In genomic region chr4:101080016-101080415, GRCm38 (mm10) we compare ENCODE assay signal across 30 mouse cellular contexts. TPM values are rescaled to one million over a fixed set of nuclear protein-coding genes. Genes with fewer than 3 reads are reported as not detected.
"Had no signal": no experiment of that assay in that cellular context is flagged by ENCODE, and none has a peak within 500 bp of the region (broad histone marks: within the 10 kb centered on the region; RNA-seq: fewer than 3 reads in every experiment).

No protein-coding gene starts in this region.

- ATAC-seq: hindbrain, embryonic 16.5 days had no signal

- H3K4me3 ChIP-seq: kidney, embryonic 15.5 days; layer of hippocampus, adult 2 months; limb, embryonic 10.5 days; limb, embryonic 13.5 days; lung, embryonic 15.5 days; megakaryocyte, embryonic 14.5 days had no signal

- H3K4me1 ChIP-seq: megakaryocyte, embryonic 14.5 days had no signal

- H3K27ac ChIP-seq: kidney, embryonic 15.5 days; layer of hippocampus, adult 2 months; limb, embryonic 10.5 days; limb, embryonic 13.5 days; lung, embryonic 15.5 days had no signal

- H3K4me2 ChIP-seq: kidney, embryonic 15.5 days; limb, embryonic 13.5 days; lung, embryonic 15.5 days; midbrain, embryonic 11.5 days had no signal

- H3K9me3 ChIP-seq: kidney, embryonic 15.5 days; limb, embryonic 10.5 days; limb, embryonic 13.5 days; lung, embryonic 15.5 days; megakaryocyte, embryonic 14.5 days had no signal

- H3K27me3 ChIP-seq: limb, embryonic 13.5 days; lung, embryonic 15.5 days; megakaryocyte, embryonic 14.5 days had no signal

- H3K36me3 ChIP-seq: kidney, embryonic 15.5 days; limb, embryonic 10.5 days; limb, embryonic 13.5 days; lung, embryonic 15.5 days had no signal

- DNase-seq: kidney, adult 11 months; kidney, adult 8-10 months; kidney, postnatal 10 days; kidney, postnatal 4 days; layer of hippocampus, adult 9-11 months; layer of hippocampus, postnatal 36 days; lung, adult 18-20 months; lung, postnatal 10 days; lung, postnatal 36 days; midbrain, embryonic 14.5 days; thymus, adult 18-20 months; thymus, postnatal 36 days had no signal

- H3K9ac ChIP-seq: kidney, embryonic 15.5 days; limb, embryonic 13.5 days; lung, embryonic 15.5 days had no signal

RNA-seq across cellular contexts. Expression of gene Gm10577, which starts 59.5 kb away (rescaled TPM):
- total RNA-seq: layer of hippocampus, adult 2 months; layer of hippocampus, postnatal 36 days; left cerebral cortex, adult 8-10 months; left cerebral cortex, postnatal 25 days; liver, adult 2 months; midbrain, postnatal 0 days had no signal
- polyA plus RNA-seq: hindbrain, embryonic 16.5 days; kidney, embryonic 15.5 days; limb, embryonic 10.5 days; limb, embryonic 13.5 days; liver, adult 2 months; lung, embryonic 15.5 days; midbrain, embryonic 11.5 days; midbrain, embryonic 14.5 days; midbrain, postnatal 0 days; neural tube, embryonic 11.5 days; neural tube, embryonic 14.5 days; small intestine, adult 2 months; spleen, adult 2 months; testis, adult 2 months; urinary bladder, adult 2 months had no signal
